Mouse (Mus musculus) thymus, adult 2 months (tissue): ENCODE measurements around the gene Rrn3.

ENCODE experiments used
- CTCF ChIP-seq: fragments of 200-500 bp; IDR thresholded peaks from 2 replicates; pipeline ENCODE4 v1.5.1; 2012; ENCODE audit warnings: mild to moderate bottlenecking, control low read depth, low read length, moderate library complexity, borderline replicate concordance; ENCODE audit not compliant: control insufficient read depth, poor library complexity, insufficient read depth; ENCODE audit errors: extremely low read depth
- POLR2A ChIP-seq: fragments of 200-500 bp; IDR thresholded peaks from 2 replicates; pipeline ENCODE4 v1.6.1; 2012; ENCODE audit warnings: mild to moderate bottlenecking, low read length, control low read depth, moderate library complexity; ENCODE audit not compliant: control insufficient read depth, poor library complexity, insufficient read depth; ENCODE audit errors: extremely low read depth

GRCm38 (mm10) chr16:13801231-13801630 is 20.7 kb downstream of the Rrn3 start:
- TF ChIP-seq POLR2A (no peak), CTCF (no peak)
